8 mouse cellular contexts compared by ENCODE assay signal in the genomic region with DNA sequence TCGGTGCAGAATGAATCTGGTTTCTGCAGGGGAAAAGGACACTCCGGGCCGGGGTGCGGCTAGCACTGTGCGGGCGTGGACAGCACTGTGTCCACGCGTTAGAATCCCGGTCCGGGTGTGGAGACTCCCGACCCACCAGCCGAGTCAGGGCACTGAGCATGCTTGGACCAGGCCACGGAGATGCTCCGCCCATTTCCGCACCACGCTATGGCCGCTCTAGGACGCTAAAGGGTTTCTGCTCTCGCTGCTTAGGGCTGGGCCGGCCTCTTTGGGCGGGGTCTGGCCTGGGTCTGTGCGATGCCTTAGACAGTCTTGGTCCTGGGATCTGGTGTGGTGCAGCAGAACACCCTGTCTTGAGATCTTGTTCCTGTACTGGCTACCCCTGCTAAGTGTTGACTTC. TPM values are rescaled to one million over a fixed set of nuclear protein-coding genes. Genes with fewer than 3 reads are reported as not detected.
A peak's percentile ranks its signal among the peaks of the same experiment; 100 is the strongest.
DNase-seq lines count a peak whose midpoint lies in the region; ATAC-seq and TF ChIP-seq lines count a peak whose summit lies in the region.

No protein-coding gene starts in this region.

- TF ChIP-seq POLR2A in brain, embryonic 14.5 days (IDR thresholded peaks at IDR 0.05; ENCODE audit: borderline replicate concordance, extremely low read depth, insufficient read depth, insufficient read length, poor library complexity, severe bottlenecking): peak; percentile 42; the same call in 1 of the 2 replicates

- peak overlapping the region; percentile 58; the same call in 1 of the 2 replicates for H3K27ac ChIP-seq in heart, embryonic 12.5 days (ENCODE audit: poor library complexity, severe bottlenecking)
- H3K27ac ChIP-seq in kidney, postnatal 0 days: peak overlapping the region; percentile 67; the same call in 1 of the 2 replicates
- no peak overlapping the region for H3K27ac ChIP-seq in liver, embryonic 11.5 days (ENCODE audit: low read depth, low read length)
- no peak overlapping the region; the same call in 1 of the 2 replicates for H3K27ac ChIP-seq in stomach, embryonic 14.5 days (ENCODE audit: low read length)

- peaks cover 14% of the 10 kb centered on the region for H3K4me1 ChIP-seq in erythroblast, embryonic 14.5 days (ENCODE audit: control insufficient read depth)
- H3K4me1 ChIP-seq in heart, embryonic 12.5 days (replicated peaks): 0 out of 2 replicates have a peak, but pooled peaks cover 4% of the 10 kb centered on the region
- no peaks in the 10 kb centered on the region for H3K4me1 ChIP-seq in kidney, postnatal 0 days (replicated peaks; ENCODE audit: insufficient read depth, low read length)
- H3K4me1 ChIP-seq in liver, embryonic 11.5 days (replicated peaks; ENCODE audit: control insufficient read depth, insufficient read depth, low read length): no peaks in the 10 kb centered on the region
- no peaks in the 10 kb centered on the region for H3K4me1 ChIP-seq in stomach, embryonic 14.5 days (ENCODE audit: control insufficient read depth, insufficient read depth, low read length)

- under 1% methylated on average over 22 of the region's 22 CpGs for WGBS in heart, embryonic 12.5 days
- WGBS in kidney, postnatal 0 days: under 1% methylated on average over 22 of the region's 22 CpGs
- WGBS in liver, embryonic 11.5 days: under 1% methylated on average over 22 of the region's 22 CpGs
- WGBS in stomach, embryonic 14.5 days: under 1% methylated on average over 22 of the region's 22 CpGs

- no peaks in the 10 kb centered on the region for H3K9me3 ChIP-seq in erythroblast, embryonic 14.5 days (ENCODE audit: control insufficient read depth, low read length)
- no peaks in the 10 kb centered on the region for H3K9me3 ChIP-seq in heart, embryonic 12.5 days (replicated peaks)
- H3K9me3 ChIP-seq in kidney, postnatal 0 days (replicated peaks; ENCODE audit: low read length): no peaks in the 10 kb centered on the region
- H3K9me3 ChIP-seq in liver, embryonic 11.5 days (ENCODE audit: control insufficient read depth, low read length): no peaks in the 10 kb centered on the region
- no peaks in the 10 kb centered on the region for H3K9me3 ChIP-seq in stomach, embryonic 14.5 days (ENCODE audit: control insufficient read depth, low read depth, low read length)

- H3K36me3 ChIP-seq in erythroblast, embryonic 14.5 days (ENCODE audit: control insufficient read depth): no peaks in the 10 kb centered on the region
- H3K36me3 ChIP-seq in heart, embryonic 12.5 days: no peaks in the 10 kb centered on the region
- no peaks in the 10 kb centered on the region for H3K36me3 ChIP-seq in kidney, postnatal 0 days (ENCODE audit: insufficient read depth, low read length)
- no peaks in the 10 kb centered on the region for H3K36me3 ChIP-seq in liver, embryonic 11.5 days (ENCODE audit: control insufficient read depth, insufficient read depth, low read length)
- no peaks in the 10 kb centered on the region for H3K36me3 ChIP-seq in stomach, embryonic 14.5 days (ENCODE audit: control insufficient read depth, insufficient read depth, low read length)

- ATAC-seq in heart, embryonic 12.5 days (ENCODE audit: insufficient number of reproducible peaks, low FRiP score): peak; percentile 99
- ATAC-seq in kidney, postnatal 0 days (replicated peaks; ENCODE audit: low FRiP score, low read depth): peak; percentile 98
- ATAC-seq in liver, embryonic 11.5 days (replicated peaks; ENCODE audit: low FRiP score): peak; percentile 100
- ATAC-seq in stomach, embryonic 14.5 days (ENCODE audit: insufficient number of reproducible peaks, insufficient read depth, low FRiP score, low read depth): peak; percentile 99

- peak overlapping the region; percentile 76 for H3K4me3 ChIP-seq in erythroblast, embryonic 14.5 days (replicated peaks)
- H3K4me3 ChIP-seq in heart, embryonic 12.5 days: peak overlapping the region; percentile 72
- H3K4me3 ChIP-seq in kidney, postnatal 0 days (replicated peaks; ENCODE audit: low read depth, low read length): peak overlapping the region; percentile 59
- H3K4me3 ChIP-seq in liver, embryonic 11.5 days (ENCODE audit: low read depth, low read length): peak overlapping the region; percentile 65
- H3K4me3 ChIP-seq in stomach, embryonic 14.5 days (ENCODE audit: low read depth, low read length): peak overlapping the region; percentile 53

- no peaks in the 10 kb centered on the region for H3K27me3 ChIP-seq in erythroblast, embryonic 14.5 days (ENCODE audit: control insufficient read depth)
- H3K27me3 ChIP-seq in heart, embryonic 12.5 days (replicated peaks): no peaks in the 10 kb centered on the region
- no peaks in the 10 kb centered on the region for H3K27me3 ChIP-seq in kidney, postnatal 0 days (ENCODE audit: insufficient read depth, low read length)
- H3K27me3 ChIP-seq in liver, embryonic 11.5 days (replicated peaks; ENCODE audit: control insufficient read depth, insufficient read depth, low read length): no peaks in the 10 kb centered on the region
- H3K27me3 ChIP-seq in stomach, embryonic 14.5 days (ENCODE audit: control insufficient read depth, insufficient read depth, low read length): no peaks in the 10 kb centered on the region

- peak; percentile 47 to 53 for DNase-seq in B cell, adult 2 months
- peak; percentile 95 for DNase-seq in brain, embryonic 14.5 days (ENCODE audit: low read depth)
- DNase-seq in kidney, postnatal 0 days (ENCODE audit: low spot score): peak; percentile 96
- DNase-seq in liver, embryonic 11.5 days (ENCODE audit: low spot score): peak; percentile 83
- DNase-seq in natural killer cell, adult 2 months (ENCODE audit: low spot score in 2 of 2): peak; percentile 57 to 69

- H3K4me2 ChIP-seq in heart, embryonic 12.5 days: peak overlapping the region; percentile 66
- peak overlapping the region; percentile 72 for H3K4me2 ChIP-seq in kidney, postnatal 0 days (ENCODE audit: low read length)
- H3K4me2 ChIP-seq in liver, embryonic 11.5 days: peak overlapping the region; percentile 65
- peak overlapping the region; percentile 52 for H3K4me2 ChIP-seq in stomach, embryonic 14.5 days (replicated peaks; ENCODE audit: low read depth, low read length)

- peak overlapping the region; percentile 81 for H3K9ac ChIP-seq in heart, embryonic 12.5 days
- peak overlapping the region; percentile 73 for H3K9ac ChIP-seq in kidney, postnatal 0 days (ENCODE audit: low read depth, low read length)
- H3K9ac ChIP-seq in liver, embryonic 11.5 days (ENCODE audit: low read depth, low read length): peak overlapping the region; percentile 76
- peak overlapping the region; percentile 49 for H3K9ac ChIP-seq in stomach, embryonic 14.5 days (replicated peaks; ENCODE audit: low read depth, low read length)

- TF ChIP-seq CTCF in brain, embryonic 14.5 days (IDR thresholded peaks at IDR 0.05; ENCODE audit: borderline replicate concordance, extremely low read depth, insufficient read depth, insufficient read length): no peak
- no peak for TF ChIP-seq CTCF in kidney, postnatal 0 days (IDR thresholded peaks at IDR 0.05; ENCODE audit: low read depth)

RNA-seq across cellular contexts. Expression of a gene that starts 13.3 kb away (rescaled TPM):
- 9.9 and 14.9 TPM in 2 replicates for polyA plus RNA-seq in brain, embryonic 14.5 days (2012; rRNA removed)
- polyA plus RNA-seq in erythroblast, embryonic 14.5 days (2012): 0.09 and 0.16 TPM in 2 replicates
- polyA plus RNA-seq in heart, embryonic 12.5 days (2016; fragmentation: Nextera tagmentation; extraction: Ambion mirVana): 27.2 and 27.7 TPM in 2 replicates
- polyA plus RNA-seq in kidney, postnatal 0 days (2015; fragmentation: Nextera tagmentation; extraction: Ambion mirVana): 24.1 and 26.2 TPM in 2 replicates
- polyA plus RNA-seq in liver, embryonic 11.5 days (2014; fragmentation: Nextera tagmentation; extraction: Ambion mirVana): 24.7 and 26.2 TPM in 2 replicates
- 33.9 and 34.3 TPM in 2 replicates for polyA plus RNA-seq in stomach, embryonic 14.5 days (2014; fragmentation: Nextera tagmentation; extraction: Ambion mirVana)

RNA-seq across cellular contexts. Expression of a gene that starts 14.0 kb away (rescaled TPM):
- 2.4 and 3.9 TPM in 2 replicates for polyA plus RNA-seq in brain, embryonic 14.5 days (2012; rRNA removed)
- polyA plus RNA-seq in erythroblast, embryonic 14.5 days (2012): 0.11 TPM in 1 of 2 replicates, not detected in the other
- polyA plus RNA-seq in heart, embryonic 12.5 days (2016; fragmentation: Nextera tagmentation; extraction: Ambion mirVana): 2.8 and 3.7 TPM in 2 replicates
- 5.3 and 6.4 TPM in 2 replicates for polyA plus RNA-seq in kidney, postnatal 0 days (2015; fragmentation: Nextera tagmentation; extraction: Ambion mirVana)
- 1.8 and 2.7 TPM in 2 replicates for polyA plus RNA-seq in liver, embryonic 11.5 days (2014; fragmentation: Nextera tagmentation; extraction: Ambion mirVana)
- polyA plus RNA-seq in stomach, embryonic 14.5 days (2014; fragmentation: Nextera tagmentation; extraction: Ambion mirVana): 3.5 and 3.6 TPM in 2 replicates

Comparison
In these comparisons a context has a peak if more than half of its experiments do, and no peak if none do; other contexts are left out.
1. H3K27ac ChIP-seq: peak in heart, embryonic 12.5 days (single experiment) and kidney, postnatal 0 days (single experiment); none in liver, embryonic 11.5 days (single experiment) and stomach, embryonic 14.5 days (single experiment).
2. Peak in every context shown above with its lines, with median percentiles within 50 percentile points of each other: DNase-seq, H3K4me3 ChIP-seq, ATAC-seq, H3K4me2 ChIP-seq and H3K9ac ChIP-seq.